Mouse (Mus musculus) heart, adult 2 months (tissue): ENCODE results near the gene Katnbl1. TPM values are rescaled to one million over a fixed set of nuclear protein-coding genes. Genes with fewer than 3 reads are reported as not detected.
"Not testable (repeated sequence)": the region's sequence is repeated elsewhere in the genome, so short reads cannot be mapped to it uniquely, and the experiment has no call there.

ENCODE experiments used
- DNase-seq, 2 experiments: peaks; one replicate each; pipeline ENCODE4 v3.0.0; 2021
- H3K27ac ChIP-seq: fragments of 200-600 bp; 2 replicates; pipeline ENCODE4 v1.8.1; 2022
- H3K27me3 ChIP-seq: fragments of 200-500 bp; 2 replicates; pipeline ENCODE4 v1.6.1; 2012; ENCODE audit warnings: mild to moderate bottlenecking, low read length, inconsistent platforms, mixed read lengths; ENCODE audit not compliant: control insufficient read depth, insufficient read depth
- H3K36me3 ChIP-seq: fragments of 200-500 bp; 2 replicates; pipeline ENCODE4 v1.6.1; 2012; ENCODE audit warnings: low read length, inconsistent platforms; ENCODE audit not compliant: control insufficient read depth, insufficient read depth
- H3K4me1 ChIP-seq: fragments of 200-500 bp; 2 replicates; pipeline ENCODE4 v1.6.1; 2011; ENCODE audit warnings: low read length; ENCODE audit not compliant: control insufficient read depth, insufficient read depth
- H3K4me3 ChIP-seq: fragments of 200-600 bp; 2 replicates; pipeline ENCODE4 v1.8.1; 2022
- H3K79me2 ChIP-seq: fragments of 200-500 bp; replicated peaks from 2 replicates; pipeline ENCODE4 v1.6.1; 2012; ENCODE audit warnings: mild to moderate bottlenecking, inconsistent platforms, low read length, moderate library complexity, mixed read lengths; ENCODE audit not compliant: control insufficient read depth, insufficient read depth
- H3K9ac ChIP-seq: fragments of 200-500 bp; 2 replicates; pipeline ENCODE4 v1.6.1; 2012; ENCODE audit warnings: low read depth, mild to moderate bottlenecking, control low read depth, inconsistent platforms, low read length, mixed read lengths
- CTCF ChIP-seq: fragments of 200-600 bp; IDR thresholded peaks from 2 replicates; pipeline ENCODE4 v1.8.1; 2022; ENCODE audit warnings: antibody characterized with exemption, mild to moderate bottlenecking, moderate library complexity
- EP300 ChIP-seq: fragments of 200-500 bp; IDR thresholded peaks from 2 replicates; pipeline ENCODE4 v1.6.1; 2011; ENCODE audit warnings: low read depth, low read length, control low read depth; ENCODE audit not compliant: insufficient read depth
- POLR2A ChIP-seq: fragments of 200-500 bp; IDR thresholded peaks from 2 replicates; pipeline ENCODE4 v1.6.1; 2011; ENCODE audit warnings: mild to moderate bottlenecking, low read depth, low read length, control low read depth; ENCODE audit not compliant: insufficient read depth
- WGBS: fragments of 180-500 bp; shearing (Covaris S2); methylation state at CpG from one replicate; pipeline ENCODE4 v1.1.7; 2018; 5-methylcytosine and 5-hydroxymethylcytosine counted together
- intact Hi-C: fragments of 180-260 bp; cut with DNase I; formaldehyde crosslinking; loops from one replicate; pipeline ENCODE4 v1.15.1; 2025
- polyA plus RNA-seq: library from polyadenylated mRNA; depleted of rRNA; stranded (reverse); fragments of >200 nt; gene quantifications from 2 replicates; pipeline ENCODE4 v1.2.3, GENCODE M21; 2012
- total RNA-seq, 2 experiments: library from RNA; stranded (reverse); gene quantifications; 2 replicates each; pipeline ENCODE4 v1.2.3; 2021

Gene Katnbl1
- total and polyA plus RNA-seq, 3 experiments: 1.2 to 4.4 (median 3.9) TPM

DNA sequence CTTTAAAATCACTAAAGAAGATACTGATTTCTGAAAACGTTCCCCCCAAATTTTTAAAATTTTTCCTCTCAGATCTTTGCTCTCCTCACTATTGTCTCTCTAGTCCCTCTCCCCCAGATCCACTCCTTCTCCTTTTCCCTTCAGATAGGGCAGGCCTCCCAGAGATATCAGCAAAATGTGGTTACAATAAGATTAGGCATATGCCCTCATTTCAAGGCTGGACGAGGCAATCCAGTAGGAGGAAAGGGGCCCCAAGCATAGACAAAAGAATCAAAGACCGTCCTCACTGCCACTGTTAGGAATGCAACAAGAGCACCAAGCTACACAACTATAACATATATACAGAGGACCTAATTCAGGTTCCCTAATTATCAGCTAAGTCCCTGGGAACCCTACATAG lies 46.3 kb downstream of the Katnbl1 start:
- H3K27ac ChIP-seq: no peak overlapping the region
- H3K4me3 ChIP-seq: no peak overlapping the region
- no peaks in the 10 kb centered on the region for H3K27me3 ChIP-seq
- intact Hi-C loops: no loop called here
- H3K9ac ChIP-seq: no peak overlapping the region
- WGBS: 48% methylated on average over 3 of the region's 3 CpGs
- no peak for DNase-seq
- no peaks in the 10 kb centered on the region for H3K4me1 ChIP-seq
- no peaks in the 10 kb centered on the region for H3K36me3 ChIP-seq
- TF ChIP-seq CTCF (no peak), POLR2A (no peak), EP300 (no peak)
- no peaks in the 10 kb centered on the region for H3K79me2 ChIP-seq

DNA sequence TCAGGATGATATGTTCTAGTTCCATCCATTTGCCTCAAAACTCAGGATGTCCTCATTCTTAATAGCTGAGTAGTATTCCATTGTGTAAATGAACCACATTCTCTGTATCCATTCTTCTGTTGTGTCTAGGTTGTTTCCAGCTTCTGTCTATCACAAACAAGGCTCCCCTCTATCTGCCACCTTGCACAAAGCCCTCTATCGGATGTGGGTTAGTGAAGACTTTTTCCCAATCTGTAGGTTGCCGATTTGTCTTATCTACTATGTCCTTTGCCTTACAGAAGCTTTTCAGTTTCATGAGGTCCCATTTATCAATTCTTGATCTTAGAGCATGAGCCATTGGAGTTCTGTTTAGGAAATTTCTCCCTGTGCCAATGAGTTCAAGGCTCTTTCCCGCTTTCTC lies 49.5 kb downstream of the Katnbl1 start:
- H3K27ac ChIP-seq, H3K36me3 ChIP-seq, DNase-seq, H3K27me3 ChIP-seq, H3K4me3 ChIP-seq, H3K9ac ChIP-seq, H3K4me1 ChIP-seq, intact Hi-C loops, H3K79me2 ChIP-seq: not testable (repeated sequence)
- WGBS: 79% methylated on average over 3 of the region's 3 CpGs

DNA sequence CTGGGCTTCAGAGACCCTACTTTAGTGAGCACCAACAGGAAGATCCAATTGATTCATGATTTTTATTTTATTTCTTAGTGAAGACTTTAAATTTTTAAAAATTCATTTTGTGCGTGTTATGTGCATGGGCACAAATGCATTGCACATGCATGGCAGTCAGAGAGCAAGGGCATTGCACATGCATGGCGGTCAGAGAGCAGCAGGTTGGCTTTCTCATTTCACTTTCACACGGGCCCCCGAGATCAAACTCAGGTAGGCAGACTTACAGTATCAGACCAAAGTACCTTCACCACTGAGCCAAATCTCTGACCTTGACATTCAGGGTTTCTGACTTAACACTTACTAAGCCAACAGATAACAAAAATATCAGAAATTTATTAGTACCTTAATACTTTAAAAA lies 50.7 kb downstream of the Katnbl1 start:
- TF ChIP-seq POLR2A: no peak
- no peak for TF ChIP-seq EP300
- no peak for TF ChIP-seq CTCF
- WGBS: 77% methylated on average over 4 of the region's 4 CpGs
- no peaks in the 10 kb centered on the region for H3K4me1 ChIP-seq
- H3K4me3 ChIP-seq: no peak overlapping the region
- no peaks in the 10 kb centered on the region for H3K27me3 ChIP-seq
- H3K79me2 ChIP-seq: no peaks in the 10 kb centered on the region
- no peak overlapping the region for H3K27ac ChIP-seq
- no peaks in the 10 kb centered on the region for H3K36me3 ChIP-seq
- no peak overlapping the region for H3K9ac ChIP-seq
- intact Hi-C loops: no loop called here
- no peak for DNase-seq

DNA sequence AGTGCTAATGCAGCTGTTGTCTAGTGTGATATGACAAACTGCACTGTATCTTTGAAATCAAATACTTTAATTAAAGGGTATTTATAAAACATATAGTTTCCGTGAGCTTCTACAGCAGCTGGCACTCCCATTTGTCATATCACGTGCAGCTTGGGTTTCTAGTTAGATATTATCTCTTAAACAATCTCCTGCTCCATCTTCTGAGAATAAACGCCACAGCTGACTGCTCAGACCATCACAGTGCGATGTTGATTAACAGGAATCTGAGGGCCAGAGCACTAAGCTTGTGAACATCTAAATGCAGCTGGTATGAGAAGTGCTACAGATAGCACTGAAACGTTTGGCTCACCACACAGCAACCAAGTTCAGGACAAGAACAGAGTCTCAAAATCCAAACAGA lies 51.4 kb downstream of the Katnbl1 start:
- no peak overlapping the region for H3K27ac ChIP-seq
- no peak for DNase-seq
- H3K4me3 ChIP-seq: no peak overlapping the region
- WGBS: 53% methylated on average over 5 of the region's 5 CpGs
- no peak overlapping the region for H3K9ac ChIP-seq
- no peaks in the 10 kb centered on the region for H3K27me3 ChIP-seq
- no peaks in the 10 kb centered on the region for H3K36me3 ChIP-seq
- no peaks in the 10 kb centered on the region for H3K4me1 ChIP-seq
- TF ChIP-seq CTCF: no peak
- no peak for TF ChIP-seq POLR2A
- TF ChIP-seq EP300: no peak
- no peaks in the 10 kb centered on the region for H3K79me2 ChIP-seq
- intact Hi-C loops: no loop called here

DNA sequence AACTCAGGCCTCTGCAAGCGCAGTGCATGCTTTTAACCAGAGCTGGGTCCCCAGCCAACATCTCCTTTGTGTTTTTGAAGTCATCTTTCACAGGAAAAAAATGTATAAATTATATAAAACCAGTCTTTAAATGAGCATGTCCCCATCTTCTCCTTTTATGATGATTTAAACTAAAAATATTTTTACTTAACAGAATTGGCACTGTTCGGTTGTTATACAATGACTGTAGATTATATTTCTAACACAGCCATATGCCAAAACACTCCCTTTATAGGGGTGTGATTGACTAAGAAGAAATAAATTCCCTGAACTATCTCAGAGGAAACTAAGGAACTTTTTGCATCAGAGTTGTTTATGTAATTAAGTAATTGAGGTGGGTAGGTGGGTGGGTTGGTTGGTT lies 53.5 kb downstream of the Katnbl1 start:
- Histone ChIP-seq H3K27ac (no peak overlapping the region), H3K9ac (no peak overlapping the region), H3K4me3 (no peak overlapping the region), H3K4me1 (no peaks in the 10 kb centered on the region), H3K79me2 (no peaks in the 10 kb centered on the region), H3K27me3 (no peaks in the 10 kb centered on the region), H3K36me3 (no peaks in the 10 kb centered on the region)
- intact Hi-C loops: no loop called here
- WGBS: 84% methylated on average over 2 of the region's 2 CpGs
- DNase-seq: no peak
- TF ChIP-seq CTCF (no peak), EP300 (no peak), POLR2A (no peak)

DNA sequence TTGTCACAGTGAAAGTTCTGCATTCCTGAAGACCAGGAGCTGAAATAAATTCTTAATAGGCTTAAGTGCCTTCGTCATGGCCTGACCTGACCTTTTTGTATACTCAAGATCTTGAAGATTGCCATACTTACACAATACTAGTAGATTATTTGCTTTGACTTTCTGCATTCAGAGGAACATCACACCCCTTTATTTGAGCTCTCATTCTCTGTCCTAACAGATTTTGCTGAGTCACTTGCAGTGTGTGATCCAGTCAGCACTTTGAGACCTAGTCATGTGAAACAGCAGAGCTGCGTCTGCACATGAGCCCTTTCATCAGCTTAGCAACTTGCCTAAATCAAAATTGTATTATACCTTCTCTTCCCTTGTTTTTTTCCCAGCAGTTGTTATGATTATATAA lies 54.3 kb downstream of the Katnbl1 start:
- DNase-seq: no peak
- H3K9ac ChIP-seq: no peak overlapping the region
- 63% methylated on average over 2 of the region's 2 CpGs for WGBS

DNA sequence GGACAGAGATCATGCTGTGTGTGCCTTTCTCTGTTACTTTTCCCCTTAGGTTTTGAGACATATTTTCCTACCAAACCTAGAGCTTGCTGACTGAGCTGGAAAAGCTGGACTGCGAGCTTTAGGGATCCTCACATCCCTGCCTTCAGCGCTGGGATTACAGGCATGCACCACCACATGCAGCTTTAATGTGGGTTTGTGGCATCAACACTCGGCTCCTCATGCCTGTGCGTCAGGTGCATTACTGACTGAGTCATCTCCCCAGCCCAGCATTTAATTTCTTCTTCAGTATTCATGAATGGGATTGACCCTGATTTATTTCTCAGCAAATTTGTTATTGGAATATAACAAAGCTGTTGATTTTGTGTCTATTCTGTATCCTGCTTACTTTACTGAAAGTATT lies 57.3 kb downstream of the Katnbl1 start:
- Histone ChIP-seq H3K79me2 (no peaks in the 10 kb centered on the region), H3K27me3 (no peaks in the 10 kb centered on the region), H3K27ac (no peak overlapping the region), H3K4me3 (no peak overlapping the region), H3K36me3 (no peaks in the 10 kb centered on the region), H3K9ac (no peak overlapping the region), H3K4me1 (no peaks in the 10 kb centered on the region)
- intact Hi-C loops: no loop called here
- TF ChIP-seq EP300: no peak
- no peak for TF ChIP-seq CTCF
- no peak for TF ChIP-seq POLR2A
- DNase-seq: no peak
- 80% methylated on average over 4 of the region's 4 CpGs for WGBS

More for the DNA sequence above, 54.3 kb downstream of the Katnbl1 start:
- no peak overlapping the region for H3K4me3 ChIP-seq
- intact Hi-C loops: no loop called here
- no peaks in the 10 kb centered on the region for H3K79me2 ChIP-seq
- H3K27me3 ChIP-seq: no peaks in the 10 kb centered on the region
- H3K27ac ChIP-seq: no peak overlapping the region
- H3K36me3 ChIP-seq: no peaks in the 10 kb centered on the region
- TF ChIP-seq POLR2A (no peak), CTCF (no peak), EP300 (no peak)
- H3K4me1 ChIP-seq: no peaks in the 10 kb centered on the region
